In the genomic region with DNA sequence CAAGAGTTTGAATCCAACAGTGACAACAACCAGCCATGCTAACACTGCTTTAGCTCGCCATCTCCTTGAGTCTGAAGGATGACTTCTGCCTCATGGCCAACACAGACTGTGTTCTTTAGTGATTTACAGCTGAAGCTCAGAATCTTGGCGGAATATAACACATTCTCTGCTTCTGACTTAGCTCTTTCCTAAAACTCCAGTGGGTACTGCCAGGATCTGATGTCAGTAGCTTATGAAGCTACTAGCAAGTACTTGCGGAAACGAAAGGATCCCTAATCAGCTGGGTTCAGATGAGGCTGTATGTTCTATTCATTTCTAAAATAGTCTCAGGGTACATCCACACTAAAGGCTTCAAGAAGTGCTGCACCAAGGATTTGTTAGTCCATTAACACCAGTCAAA, we compare ENCODE assay signal across 18 mouse cellular contexts.
"Had no signal": no experiment of that assay in that cellular context is flagged by ENCODE, and none has a peak within 500 bp of the region (broad histone marks: within the 10 kb centered on the region; RNA-seq: fewer than 3 reads in every experiment).

No protein-coding gene starts in this region.

- ATAC-seq: hindbrain, embryonic 16.5 days; inflammation-experienced regulatory T-cells, adult 6 months; intestine, embryonic 15.5 days; intestine, postnatal 0 days; liver, embryonic 12.5 days had no signal

- DNase-seq: gastrocnemius, adult 2 months; gastrocnemius, postnatal 10 days; gastrocnemius, postnatal 25 days; heart, adult 18-20 months; heart, postnatal 10 days; heart, postnatal 4 days; kidney, adult 18-20 months; kidney, adult 8-10 months; kidney, postnatal 10 days; kidney, postnatal 25 days; layer of hippocampus, adult 9-11 months; layer of hippocampus, postnatal 36 days; left cerebral cortex, postnatal 4 days had no signal
